Mouse (Mus musculus) kidney, postnatal 14 days (tissue): ENCODE results near the gene Ina.
"Not testable (repeated sequence)": the region's sequence is repeated elsewhere in the genome, so short reads cannot be mapped to it uniquely, and the experiment has no call there.

Experiments
- DNase-seq: peaks from one replicate; pipeline ENCODE4 v3.0.0; 2022; ENCODE audit warnings: mixed read lengths

The Ina gene

DNA sequence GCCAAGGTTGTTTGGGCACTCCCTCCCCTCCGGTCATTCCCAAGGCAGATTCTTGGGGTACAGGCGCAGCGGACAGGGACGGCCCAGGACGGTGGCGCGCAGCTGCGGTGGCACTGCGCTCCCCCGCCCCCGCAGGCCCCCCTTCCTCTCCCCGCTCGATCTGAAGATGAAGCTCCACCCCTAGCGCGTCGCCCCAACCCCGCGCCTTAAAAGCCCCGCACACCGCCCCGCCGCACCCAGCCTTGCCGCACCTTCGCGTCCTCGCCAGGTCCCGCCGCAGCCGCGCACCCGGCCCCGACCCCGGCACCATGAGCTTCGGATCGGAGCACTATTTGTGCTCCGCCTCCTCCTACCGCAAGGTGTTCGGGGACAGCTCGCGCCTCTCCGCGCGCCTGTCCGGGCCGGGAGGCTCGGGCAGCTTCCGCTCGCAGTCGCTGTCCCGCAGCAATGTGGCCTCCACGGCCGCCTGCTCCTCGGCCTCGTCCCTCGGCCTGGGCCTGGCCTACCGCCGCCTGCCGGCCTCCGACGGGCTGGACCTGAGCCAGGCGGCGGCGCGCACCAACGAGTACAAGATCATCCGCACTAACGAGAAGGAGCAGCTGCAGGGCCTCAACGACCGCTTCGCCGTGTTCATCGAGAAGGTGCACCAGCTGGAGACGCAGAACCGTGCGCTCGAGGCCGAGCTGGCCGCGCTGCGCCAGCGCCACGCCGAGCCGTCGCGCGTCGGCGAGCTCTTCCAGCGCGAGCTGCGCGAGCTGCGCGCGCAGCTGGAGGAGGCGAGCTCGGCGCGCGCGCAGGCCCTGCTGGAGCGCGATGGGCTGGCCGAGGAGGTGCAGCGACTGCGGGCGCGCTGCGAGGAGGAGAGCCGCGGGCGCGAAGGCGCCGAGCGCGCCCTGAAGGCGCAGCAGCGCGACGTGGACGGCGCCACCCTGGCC is at the start of gene Ina, which contains the start of gene Nt5c2:
Gene Ina, plus strand, starts transcription at position 252 of the 935 bp plus-strand sequence.
Gene Nt5c2, minus strand, starts transcription at position 707 of the 935 bp plus-strand sequence.
- DNase-seq: peak; percentile 55

- no peak for DNase-seq
Observed at GRCm38 (mm10) chr19:46965496-46965895, 49.0 kb upstream of the Ina start.

- DNase-seq: no peak
Observed at GRCm38 (mm10) chr19:46966330-46966729, 48.2 kb upstream of the Ina start.

GRCm38 (mm10) chr19:46967861-46968260 is 46.6 kb upstream of the Ina start:
- DNase-seq: no peak

DNA sequence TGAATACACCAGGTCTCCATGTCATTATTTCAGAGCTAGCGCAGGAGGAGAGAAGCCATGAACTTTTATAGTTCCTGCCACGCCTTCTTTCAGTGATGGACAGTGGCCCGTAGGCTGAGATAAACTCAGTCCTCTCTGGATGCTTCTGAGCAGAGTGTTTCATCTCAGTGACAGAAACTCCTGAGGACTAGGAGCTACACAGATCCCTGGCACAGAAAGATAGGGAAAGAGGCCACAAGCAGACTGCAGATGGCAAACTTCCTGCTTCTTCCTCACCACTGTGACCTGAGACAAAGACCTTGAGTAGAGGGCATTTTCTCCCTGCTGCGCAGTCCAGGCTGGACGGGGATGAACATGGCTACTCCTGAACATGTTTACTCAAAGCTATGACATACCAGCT is 45.7 kb upstream of the Ina start:
- DNase-seq: no peak

DNA sequence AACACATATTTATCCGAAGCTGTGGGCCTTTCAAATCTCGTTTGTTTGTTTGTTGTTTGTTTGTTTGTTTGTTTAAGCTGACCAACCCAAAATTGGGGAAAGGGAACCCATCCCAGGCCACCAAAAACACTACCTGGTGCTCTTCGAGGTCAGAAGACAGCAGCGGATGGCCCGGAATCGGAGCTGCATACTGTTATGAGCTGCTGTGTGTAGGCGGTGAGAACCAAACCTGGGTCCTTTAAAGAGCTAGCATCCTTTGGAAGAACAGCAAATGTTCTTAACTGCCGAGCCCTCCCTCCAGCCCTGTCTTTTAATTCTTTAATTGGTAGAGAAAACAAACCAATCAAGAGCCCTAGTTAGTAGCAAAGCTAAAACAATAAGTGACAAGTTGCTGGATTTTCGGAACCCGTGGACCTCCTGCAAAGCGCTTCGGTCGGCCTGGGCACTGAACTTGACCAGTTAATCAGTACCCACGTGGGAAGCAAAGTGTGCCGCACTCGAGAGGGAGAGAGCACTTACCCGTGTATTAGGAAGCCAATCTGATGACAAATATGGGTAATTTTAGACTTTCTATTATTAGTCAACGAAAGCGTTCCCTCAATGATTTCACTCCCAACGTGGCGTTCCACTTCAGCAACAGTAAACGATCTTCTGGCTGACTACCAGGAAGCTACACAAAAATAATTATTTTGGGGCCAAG is 45.1 kb upstream of the Ina start:
- peak; percentile 78 for DNase-seq

DNA sequence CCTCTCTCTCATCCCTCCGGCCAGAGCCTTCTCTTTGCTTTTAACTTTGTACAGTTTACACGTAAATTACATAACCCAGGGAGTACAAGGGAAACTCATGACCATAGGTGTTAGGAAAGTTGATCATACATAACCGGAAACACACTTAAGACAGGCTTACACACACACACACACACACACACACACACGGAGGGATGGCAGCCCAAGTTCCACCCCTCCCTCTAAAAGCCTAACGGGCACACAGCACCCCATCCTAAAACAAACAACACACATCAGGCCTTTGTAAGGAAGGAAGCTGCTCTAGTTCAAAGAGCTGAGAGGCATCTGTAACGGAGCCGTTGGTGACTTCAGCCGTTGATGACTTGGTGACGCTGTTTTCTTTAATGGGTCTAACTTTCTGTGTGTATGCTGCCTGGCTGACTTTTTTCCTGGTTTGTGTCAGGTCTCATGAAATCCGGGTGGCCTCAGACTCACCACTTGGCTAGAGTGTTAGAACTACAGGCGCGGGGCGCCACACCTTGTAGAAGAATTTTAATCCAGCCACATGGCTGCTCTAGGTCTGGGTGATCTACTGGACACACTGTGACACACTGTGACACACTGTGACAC is 44.3 kb upstream of the Ina start:
- no peak for DNase-seq

GRCm38 (mm10) chr19:46971051-46971689 is 43.3 kb upstream of the Ina start:
- no peak for DNase-seq

DNA sequence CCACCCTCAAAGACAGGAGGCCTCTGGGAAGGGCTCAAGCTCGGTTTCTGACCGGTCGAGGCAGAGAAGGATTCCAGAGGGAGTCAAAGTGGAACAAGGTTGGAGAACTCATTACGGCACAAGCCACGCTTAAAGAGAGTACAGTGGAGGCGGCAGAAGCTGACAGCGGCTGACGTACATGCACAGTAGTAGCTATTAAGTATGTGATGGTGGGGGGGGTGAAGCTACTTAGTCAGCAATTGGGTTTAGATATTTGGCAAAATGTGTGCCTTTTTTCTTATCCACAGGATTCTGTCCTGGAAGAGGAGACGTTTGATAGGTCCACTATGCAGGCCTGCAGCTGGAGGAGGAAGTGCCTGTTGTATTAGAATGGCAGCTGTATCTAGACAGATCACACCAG is 42.8 kb upstream of the Ina start:
- DNase-seq: no peak

- no peak for DNase-seq
Observed at GRCm38 (mm10) chr19:46972159-46972558, 42.3 kb upstream of the Ina start.

- no peak for DNase-seq
Observed at GRCm38 (mm10) chr19:46975565-46975964, 38.9 kb upstream of the Ina start.

- no peak for DNase-seq
Observed at GRCm38 (mm10) chr19:46975997-46976396, 38.5 kb upstream of the Ina start.

DNA sequence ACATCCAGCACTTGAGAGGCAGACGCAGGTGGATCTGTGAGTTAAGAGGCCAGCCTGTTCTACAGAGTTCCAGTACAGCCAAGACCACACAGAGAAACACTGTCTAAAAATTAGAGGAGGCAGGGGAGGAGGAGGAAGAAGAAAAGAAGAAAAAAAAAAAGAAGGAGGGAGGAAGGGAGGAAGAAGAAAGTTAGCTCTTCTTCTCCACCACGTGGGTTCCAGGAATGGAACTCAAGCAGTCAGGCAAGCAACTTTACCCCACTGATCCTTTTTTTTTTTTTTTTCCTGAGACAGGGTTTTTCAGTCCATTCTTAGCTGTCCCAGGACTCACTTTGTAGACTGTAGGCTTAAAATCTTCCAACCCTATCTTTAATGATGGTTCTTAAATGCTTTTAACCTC is 37.8 kb upstream of the Ina start:
- DNase-seq: no peak

- DNase-seq: peak; percentile 67
Observed at GRCm38 (mm10) chr19:46977460-46977859, 37.0 kb upstream of the Ina start.

DNA sequence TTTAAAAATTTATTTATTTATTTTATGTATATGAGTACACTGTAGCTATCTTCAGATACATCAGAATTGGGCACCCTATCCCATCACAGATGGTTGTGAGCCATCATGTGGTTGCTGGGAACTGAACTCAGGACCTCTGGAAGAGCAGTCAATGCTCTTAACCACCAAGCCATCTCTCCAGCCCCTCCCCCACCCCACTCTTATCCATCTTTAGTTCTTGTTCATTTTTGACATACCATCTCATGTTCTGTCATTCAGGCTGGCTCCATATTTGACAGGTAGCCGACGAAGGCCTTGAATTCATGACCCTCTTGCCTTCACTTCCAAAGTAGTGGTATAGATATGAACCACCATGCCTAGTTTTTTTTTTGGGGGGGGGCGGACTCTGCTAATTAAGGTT is 36.4 kb upstream of the Ina start:
- not testable (repeated sequence) for DNase-seq

DNA sequence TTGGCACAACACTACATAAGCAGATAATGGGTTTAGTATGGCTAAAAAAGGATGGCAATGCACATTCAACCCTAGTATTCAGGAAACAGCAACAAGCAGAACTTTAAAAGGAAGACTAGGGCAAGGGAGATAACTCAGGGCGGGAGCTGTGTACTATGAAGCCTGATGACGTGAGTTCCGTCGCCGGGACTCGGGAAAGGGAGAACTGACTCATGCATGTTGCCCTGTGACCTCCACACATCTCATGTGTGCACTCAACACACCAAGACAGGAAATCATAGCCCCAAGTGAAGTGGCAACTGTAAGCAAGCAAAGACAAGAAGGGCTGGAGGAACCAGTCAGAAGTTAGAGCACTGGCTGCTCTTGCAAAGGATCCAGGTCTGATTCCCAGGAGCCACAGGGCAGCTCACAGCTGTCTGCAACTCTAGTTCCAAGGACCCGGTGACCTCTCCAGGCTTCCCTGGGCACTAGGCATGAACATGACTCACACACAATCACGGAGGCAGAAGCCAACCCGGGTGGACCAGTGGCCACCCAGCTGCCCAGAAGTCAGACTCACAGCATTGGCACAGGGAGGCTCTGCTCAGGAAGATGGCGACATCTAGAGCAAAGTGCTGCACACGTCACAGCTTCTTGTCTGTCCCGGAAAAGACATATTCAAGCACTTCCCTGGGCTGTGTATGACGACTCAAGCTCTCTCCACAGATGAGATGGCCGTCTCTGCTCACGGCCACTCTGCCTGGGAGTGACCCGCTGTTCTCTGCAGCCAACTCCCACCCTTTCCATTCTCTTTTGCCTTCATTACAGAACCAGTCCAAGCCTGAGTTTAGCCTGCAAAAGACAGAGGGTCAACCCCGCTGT is 35.3 kb upstream of the Ina start:
- DNase-seq: no peak

- no peak for DNase-seq
Observed at GRCm38 (mm10) chr19:46979781-46980105, 34.8 kb upstream of the Ina start.

- no peak for DNase-seq
Observed at GRCm38 (mm10) chr19:46981462-46981861, 33.0 kb upstream of the Ina start.

DNA sequence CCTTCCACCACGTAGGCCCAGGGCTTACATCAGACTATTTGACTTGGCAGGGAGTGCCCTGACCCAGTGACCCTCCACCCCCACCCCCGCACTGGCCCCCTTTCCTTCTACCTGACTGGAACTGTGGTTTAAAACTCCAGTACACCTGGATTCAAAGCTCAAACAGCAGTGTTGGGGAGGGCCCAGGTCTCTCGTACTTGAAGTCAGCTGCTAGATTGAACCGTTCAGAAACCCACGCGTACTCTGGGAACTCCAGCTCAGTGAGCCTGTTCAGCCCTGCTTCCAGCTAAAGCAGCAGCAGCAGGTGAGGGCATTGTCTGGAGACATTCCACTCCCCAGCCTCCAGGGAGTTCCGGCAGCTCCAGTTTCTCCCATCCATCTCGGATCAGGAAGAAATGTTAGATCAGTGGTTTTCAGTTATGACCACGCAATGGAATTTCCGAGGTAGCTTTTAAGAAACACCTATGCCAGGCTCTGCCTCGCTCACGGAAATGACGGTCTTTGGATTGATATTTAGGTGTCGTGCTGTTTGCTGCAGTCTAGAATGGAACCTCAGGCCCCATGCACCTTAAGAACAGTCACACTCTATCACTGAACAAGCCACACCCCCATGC is 31.0 kb upstream of the Ina start:
- no peak for DNase-seq

GRCm38 (mm10) chr19:46983966-46984380 is 30.5 kb upstream of the Ina start:
- no peak for DNase-seq

GRCm38 (mm10) chr19:46984726-46985622 is 29.5 kb upstream of the Ina start:
- DNase-seq: no peak
